Comparison of ENCODE assay signal across 14 mouse cellular contexts in the genomic region with DNA sequence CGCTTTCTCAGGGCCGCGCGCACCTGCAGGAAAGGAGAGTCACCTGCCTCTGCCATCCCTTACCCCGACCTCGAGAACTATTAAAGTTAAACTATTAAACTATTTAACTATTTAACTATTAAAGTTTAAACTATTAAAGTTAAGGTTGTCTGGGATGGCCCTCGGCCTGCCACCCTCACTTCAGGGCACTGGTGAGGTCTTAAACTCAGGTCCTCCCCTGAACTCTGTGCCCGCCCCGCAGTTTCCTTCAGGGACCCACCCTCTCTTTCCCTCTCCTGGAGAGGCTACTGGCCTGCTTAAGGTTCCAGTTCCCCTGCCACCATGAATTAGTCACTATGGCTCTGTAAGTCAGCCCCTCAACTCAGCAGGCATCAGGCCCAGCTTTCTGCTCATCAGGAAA. TPM values are rescaled to one million over a fixed set of nuclear protein-coding genes. Genes with fewer than 3 reads are reported as not detected.
"Had no signal": no experiment of that assay in that cellular context is flagged by ENCODE, and none has a peak within 500 bp of the region (broad histone marks: within the 10 kb centered on the region; RNA-seq: fewer than 3 reads in every experiment).

No protein-coding gene starts in this region.

- H3K36me3 ChIP-seq: lung, embryonic 15.5 days; midbrain, embryonic 13.5 days; midbrain, embryonic 15.5 days; neural tube, embryonic 12.5 days; stomach, embryonic 15.5 days had no signal

- ATAC-seq: lung, postnatal 0 days; midbrain, embryonic 13.5 days; midbrain, embryonic 15.5 days had no signal

- H3K4me3 ChIP-seq: lung, embryonic 15.5 days; megakaryocyte, embryonic 14.5 days; midbrain, embryonic 13.5 days; midbrain, embryonic 15.5 days; neural tube, embryonic 12.5 days; stomach, embryonic 15.5 days had no signal

- H3K4me2 ChIP-seq: lung, embryonic 15.5 days; midbrain, embryonic 11.5 days; midbrain, embryonic 13.5 days; midbrain, embryonic 15.5 days; neural tube, embryonic 12.5 days; stomach, embryonic 15.5 days had no signal

- H3K27ac ChIP-seq: lung, embryonic 15.5 days; macrophage; midbrain, embryonic 13.5 days; midbrain, embryonic 15.5 days; neural tube, embryonic 12.5 days; stomach, embryonic 15.5 days; stomach, postnatal 0 days had no signal

- H3K27me3 ChIP-seq: lung, embryonic 15.5 days; midbrain, embryonic 13.5 days; midbrain, embryonic 15.5 days; neural tube, embryonic 12.5 days; stomach, embryonic 15.5 days had no signal

- DNase-seq: lung, adult 2 months; lung, postnatal 14 days; right cerebral cortex, postnatal 14 days; thymus, postnatal 25 days had no signal

- H3K9me3 ChIP-seq: lung, embryonic 15.5 days; megakaryocyte, embryonic 14.5 days; midbrain, embryonic 13.5 days; midbrain, embryonic 15.5 days; neural tube, embryonic 12.5 days; stomach, embryonic 15.5 days had no signal

- H3K9ac ChIP-seq: lung, embryonic 15.5 days; midbrain, embryonic 13.5 days; midbrain, embryonic 15.5 days; neural tube, embryonic 12.5 days; stomach, embryonic 15.5 days had no signal

- H3K4me1 ChIP-seq: lung, embryonic 15.5 days; midbrain, embryonic 13.5 days; midbrain, embryonic 15.5 days; stomach, embryonic 15.5 days had no signal

RNA-seq across cellular contexts. Expression of a gene that starts 41.4 kb away (rescaled TPM):
- polyA plus RNA-seq: macrophage had no signal
